Mouse (Mus musculus) stomach, embryonic 16.5 days (tissue): ENCODE data around the gene Nbl1. TPM values are rescaled to one million over a fixed set of nuclear protein-coding genes. Genes with fewer than 3 reads are reported as not detected.

Experiments used
- ATAC-seq: fragments of 200-750 bp; cut with Nextera tagmentation; 2 replicates; pipeline ENCODE4 v1.8.0; 2017; ENCODE audit warnings: moderate number of reproducible peaks, moderate TSS enrichment; ENCODE audit not compliant: insufficient read depth, low FRiP score
- H3K27ac ChIP-seq: fragments of 300-500 bp; sonication (generic); 2 replicates; pipeline ENCODE4 v1.5.1; 2014; ENCODE audit warnings: low read length
- H3K27me3 ChIP-seq: fragments of 300-500 bp; sonication (generic); 2 replicates; pipeline ENCODE4 v1.6.1; 2014; ENCODE audit warnings: low read length, control low read depth, mixed read lengths; ENCODE audit not compliant: control insufficient read depth, insufficient read depth
- H3K36me3 ChIP-seq: fragments of 300-500 bp; sonication (generic); 2 replicates; pipeline ENCODE4 v1.6.1; 2014; ENCODE audit warnings: low read length; ENCODE audit not compliant: control insufficient read depth, insufficient read depth
- H3K4me1 ChIP-seq: fragments of 300-500 bp; sonication (generic); 2 replicates; pipeline ENCODE4 v1.6.1; 2014; ENCODE audit warnings: low read length, control low read depth, mixed read lengths; ENCODE audit not compliant: control insufficient read depth, insufficient read depth
- H3K4me2 ChIP-seq: fragments of 300-500 bp; sonication (generic); 2 replicates; pipeline ENCODE4 v1.6.1; 2014; ENCODE audit warnings: low read depth, low read length, mixed read lengths
- H3K4me3 ChIP-seq: fragments of 300-500 bp; sonication (generic); replicated peaks from 2 replicates; pipeline ENCODE4 v1.5.1; 2014; ENCODE audit warnings: mild to moderate bottlenecking, low read length
- H3K9ac ChIP-seq: fragments of 300-500 bp; sonication (generic); 2 replicates; pipeline ENCODE4 v1.6.1; 2014; ENCODE audit warnings: low read length
- H3K9me3 ChIP-seq: fragments of 300-500 bp; sonication (generic); replicated peaks from 2 replicates; pipeline ENCODE4 v1.6.1; 2016; ENCODE audit warnings: low read length, control low read depth; ENCODE audit not compliant: control insufficient read depth
- WGBS: fragments of 180-500 bp; shearing (Covaris S2); extraction: QIAGEN DNeasy Blood & Tissue Kit; methylation state at CpG from one replicate; pipeline ENCODE4 v1.1.7; 2014; 5-methylcytosine and 5-hydroxymethylcytosine counted together
- polyA plus RNA-seq: library from polyadenylated mRNA; unstranded; fragments of >200 nt; fragmentation: Nextera tagmentation; extraction: Ambion mirVana; gene quantifications from 2 replicates; pipeline ENCODE4 v1.2.1, GENCODE M21; 2015

Gene Nbl1
- polyA plus RNA-seq, 1 experiment from 2014 or later, result 48.8 TPM

DNA sequence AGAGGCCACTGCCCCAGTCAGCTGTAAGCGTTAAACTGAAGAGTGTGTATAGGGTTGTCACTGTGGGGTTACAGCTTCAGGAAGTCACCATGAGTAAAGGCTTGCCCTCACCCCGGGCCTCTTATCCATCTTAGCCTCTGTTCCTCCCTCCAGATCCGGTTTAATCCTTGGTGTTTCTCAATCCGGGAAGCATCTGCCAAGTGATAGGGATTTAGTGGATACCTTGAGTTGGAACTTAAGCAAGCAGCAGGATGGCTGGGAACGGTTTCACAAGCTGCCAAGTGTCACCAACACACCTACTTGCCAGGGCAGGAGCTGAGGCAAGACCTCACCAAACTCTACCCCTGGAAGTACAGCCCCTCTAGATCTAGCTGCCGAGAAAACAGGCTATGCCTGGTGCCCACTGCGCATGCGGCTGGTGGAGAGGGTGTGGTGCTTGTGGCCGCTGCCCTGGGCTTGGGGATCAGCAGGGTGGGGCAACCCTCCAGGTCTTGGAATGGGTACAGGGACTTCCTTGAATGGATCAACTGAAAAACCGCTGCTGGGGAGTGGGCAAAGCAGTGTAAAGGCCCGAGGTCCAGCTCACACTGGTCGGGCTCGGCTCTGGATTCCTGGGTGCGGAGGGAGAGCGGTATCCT is 2.4 kb downstream of the Nbl1 start:
- no peak overlapping the region; the same call in 1 of the 2 replicates for H3K4me3 ChIP-seq
- H3K4me1 ChIP-seq, result peaks cover 14% of the 10 kb centered on the region
- peak overlapping the region; percentile 85; the same call in 1 of the 2 replicates for H3K4me2 ChIP-seq
- no peak overlapping the region for H3K27ac ChIP-seq
- no peaks in the 10 kb centered on the region for H3K36me3 ChIP-seq
- H3K27me3 ChIP-seq, result no peaks in the 10 kb centered on the region
- H3K9ac ChIP-seq, result 0 out of 2 replicates have a peak overlapping the region, but pooled peaks have one; percentile 7
- WGBS, result 57% methylated on average over 15 of the region's 15 CpGs
- no peak for ATAC-seq
- H3K9me3 ChIP-seq, result peaks cover 6% of the 10 kb centered on the region; the same call in 1 of the 2 replicates

DNA sequence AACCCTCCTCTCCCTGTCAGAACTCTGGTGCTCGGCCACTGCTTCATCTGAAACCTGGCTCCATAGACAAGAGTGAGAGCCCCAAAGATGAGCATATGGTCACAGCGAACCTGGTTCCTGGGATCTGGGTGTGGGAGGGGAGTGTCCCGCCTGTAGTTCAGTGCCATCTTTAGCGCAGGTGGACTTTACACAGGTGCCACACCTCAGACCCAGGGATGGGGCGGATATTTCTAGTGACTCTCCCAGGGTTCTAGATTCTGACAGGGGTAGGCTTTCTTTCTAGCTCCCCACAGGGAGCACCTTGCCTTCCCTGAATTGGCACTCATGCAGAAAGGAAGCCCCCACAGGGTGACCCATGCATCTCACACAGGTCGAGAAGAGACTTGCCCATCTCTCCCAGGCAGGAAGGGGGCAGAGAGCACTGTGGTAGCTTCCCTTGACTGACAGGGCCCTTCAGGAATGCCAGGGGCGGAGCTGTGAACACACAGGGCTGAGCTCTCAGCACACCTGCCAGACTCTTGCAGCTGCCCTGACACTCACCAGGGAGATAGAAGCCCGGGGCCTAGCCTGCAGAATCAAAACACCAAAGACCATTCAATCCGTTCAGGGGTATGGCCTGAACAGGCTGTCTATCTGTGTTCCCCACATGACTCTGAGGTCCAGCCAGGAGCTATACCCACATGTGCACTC is 3.7 kb downstream of the Nbl1 start:
- no peak overlapping the region for H3K4me2 ChIP-seq
- no peak overlapping the region for H3K4me3 ChIP-seq
- peaks cover 10% of the 10 kb centered on the region; the same call in 1 of the 2 replicates for H3K4me1 ChIP-seq
- no peaks in the 10 kb centered on the region for H3K36me3 ChIP-seq
- ATAC-seq, result no peak
- H3K27me3 ChIP-seq, result no peaks in the 10 kb centered on the region
- no peak overlapping the region for H3K9ac ChIP-seq
- no peak overlapping the region for H3K27ac ChIP-seq
- WGBS, result 53% methylated on average over 9 of the region's 9 CpGs
- no peaks in the 10 kb centered on the region for H3K9me3 ChIP-seq

DNA sequence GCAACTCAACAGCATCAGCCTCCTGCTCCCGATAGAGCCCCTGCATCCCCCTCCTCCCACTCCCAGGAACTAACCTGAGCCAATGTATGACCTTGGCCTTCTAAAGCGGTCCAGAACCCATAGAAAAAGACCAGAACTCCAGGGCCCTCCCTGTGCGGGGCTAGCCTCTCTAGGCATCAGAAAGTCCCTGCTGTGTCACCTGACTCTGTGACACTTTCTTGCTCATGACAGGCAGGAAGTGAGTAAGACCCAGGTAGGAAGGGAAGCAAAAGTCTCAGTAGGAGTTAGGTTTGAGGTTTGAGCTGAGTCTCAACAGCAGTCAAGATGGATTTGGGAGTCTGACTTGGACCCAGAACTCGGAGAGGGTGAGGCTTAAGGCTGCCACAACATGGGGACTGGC is 5.8 kb downstream of the Nbl1 start:
- Histone ChIP-seq H3K27ac (no peak overlapping the region), H3K4me2 (no peak overlapping the region), H3K4me1 (peaks cover 21% of the 10 kb centered on the region), H3K9me3 (no peaks in the 10 kb centered on the region), H3K36me3 (no peaks in the 10 kb centered on the region), H3K27me3 (no peaks in the 10 kb centered on the region), H3K4me3 (no peak overlapping the region), H3K9ac (no peak overlapping the region)
- no peak for ATAC-seq
- WGBS, result 77% methylated on average over 4 of the region's 4 CpGs

DNA sequence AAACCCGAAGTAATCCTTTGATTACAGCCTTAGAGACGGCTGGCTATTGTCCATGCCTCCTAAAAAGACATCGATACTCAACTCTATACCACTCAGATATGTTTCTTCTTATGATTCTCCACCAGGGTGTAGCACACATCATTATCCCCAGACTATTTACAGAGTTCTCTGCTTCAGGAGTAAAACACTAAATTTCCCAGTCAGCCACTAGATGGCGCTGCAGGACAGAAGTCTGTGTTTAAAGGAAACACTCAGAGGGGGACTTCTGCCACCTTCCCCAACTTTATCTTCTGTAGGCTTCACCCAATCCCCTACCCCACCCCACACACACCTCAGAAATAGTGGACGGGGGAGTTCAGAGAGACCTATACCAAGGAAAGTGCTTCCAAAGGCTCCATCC is 6.8 kb downstream of the Nbl1 start:
- no peak overlapping the region for H3K4me3 ChIP-seq
- H3K9ac ChIP-seq, result no peak overlapping the region
- H3K27me3 ChIP-seq, result no peaks in the 10 kb centered on the region
- peaks cover 20% of the 10 kb centered on the region for H3K4me1 ChIP-seq
- 10% methylated on average over 5 of the region's 5 CpGs for WGBS
- no peaks in the 10 kb centered on the region for H3K9me3 ChIP-seq
- no peak overlapping the region for H3K27ac ChIP-seq
- no peaks in the 10 kb centered on the region for H3K36me3 ChIP-seq
- no peak overlapping the region for H3K4me2 ChIP-seq
- peak; percentile 31; the same call in 1 of the 2 replicates for ATAC-seq

DNA sequence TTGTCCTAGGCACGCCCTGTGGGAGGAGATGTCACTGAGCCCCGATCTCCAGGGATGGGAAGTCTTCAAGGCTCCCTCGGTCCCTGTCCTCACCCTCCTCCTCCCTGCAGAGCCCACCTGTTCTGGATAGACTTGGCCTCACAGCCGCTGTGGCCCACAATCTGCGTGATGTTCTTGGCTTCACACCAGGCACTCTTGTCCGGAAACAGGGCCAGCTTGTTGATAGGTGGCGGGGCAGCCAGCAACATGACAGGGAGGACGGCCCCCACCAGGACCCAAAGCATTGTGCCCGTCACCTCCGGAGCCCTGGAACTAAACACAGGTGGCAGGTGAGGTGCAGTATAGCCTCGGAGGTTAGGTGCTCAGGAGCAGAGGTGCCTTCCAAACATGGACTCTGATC is 7.5 kb downstream of the Nbl1 start:
- Histone ChIP-seq H3K36me3 (no peaks in the 10 kb centered on the region), H3K9ac (no peak overlapping the region), H3K4me3 (no peak overlapping the region), H3K27me3 (no peaks in the 10 kb centered on the region), H3K4me2 (no peak overlapping the region), H3K4me1 (peaks cover 13% of the 10 kb centered on the region), H3K9me3 (no peaks in the 10 kb centered on the region), H3K27ac (no peak overlapping the region)
- WGBS, result 77% methylated on average over 11 of the region's 11 CpGs
- ATAC-seq, result no peak

DNA sequence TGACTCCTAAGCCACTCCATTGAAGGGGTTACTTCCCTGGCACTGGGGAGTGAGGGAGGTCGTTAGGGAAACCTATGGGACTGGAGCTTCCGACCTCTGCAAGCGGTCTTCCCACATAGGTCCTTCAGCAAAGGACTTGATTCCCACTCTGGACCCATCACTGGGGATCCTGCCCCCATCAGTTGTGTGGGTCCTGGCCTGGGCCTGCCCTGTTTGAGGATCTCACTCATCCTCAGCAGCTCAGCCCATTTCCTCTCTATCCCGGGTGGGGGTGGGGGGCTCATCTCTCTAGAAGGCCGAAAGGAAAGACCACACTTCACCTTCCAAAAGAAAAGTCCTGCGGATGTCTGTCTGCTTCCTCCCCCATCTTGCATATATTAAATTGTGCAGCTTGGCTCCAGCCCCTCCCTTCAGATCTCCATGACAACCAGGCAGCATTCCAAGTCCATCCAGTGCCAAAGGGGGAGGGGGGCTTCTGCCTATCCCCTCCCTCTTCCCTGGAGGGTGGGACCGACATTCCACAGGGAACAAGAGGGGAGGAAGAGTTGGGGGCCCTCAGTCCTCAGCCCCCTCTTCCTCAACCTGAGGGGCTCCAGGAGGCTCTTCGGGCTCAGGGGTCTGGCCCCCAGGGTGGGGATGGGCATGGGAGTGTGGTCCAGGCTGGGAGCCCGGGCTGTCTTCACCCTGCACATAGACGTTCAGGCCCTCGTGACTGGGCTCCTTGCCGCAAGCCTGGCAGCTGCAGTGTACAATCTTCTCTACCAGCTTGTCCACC is 9.8 kb downstream of the Nbl1 start:
- Histone ChIP-seq H3K9me3 (no peaks in the 10 kb centered on the region), H3K9ac (peak overlapping the region; percentile 35; the same call in 1 of the 2 replicates), H3K36me3 (no peaks in the 10 kb centered on the region), H3K4me2 (no peak overlapping the region), H3K4me3 (no peak overlapping the region), H3K27ac (no peak overlapping the region), H3K27me3 (no peaks in the 10 kb centered on the region), H3K4me1 (peaks cover 11% of the 10 kb centered on the region)
- WGBS, result 25% methylated on average over 12 of the region's 12 CpGs
- peak; percentile 11; the same call in 1 of the 2 replicates for ATAC-seq

DNA sequence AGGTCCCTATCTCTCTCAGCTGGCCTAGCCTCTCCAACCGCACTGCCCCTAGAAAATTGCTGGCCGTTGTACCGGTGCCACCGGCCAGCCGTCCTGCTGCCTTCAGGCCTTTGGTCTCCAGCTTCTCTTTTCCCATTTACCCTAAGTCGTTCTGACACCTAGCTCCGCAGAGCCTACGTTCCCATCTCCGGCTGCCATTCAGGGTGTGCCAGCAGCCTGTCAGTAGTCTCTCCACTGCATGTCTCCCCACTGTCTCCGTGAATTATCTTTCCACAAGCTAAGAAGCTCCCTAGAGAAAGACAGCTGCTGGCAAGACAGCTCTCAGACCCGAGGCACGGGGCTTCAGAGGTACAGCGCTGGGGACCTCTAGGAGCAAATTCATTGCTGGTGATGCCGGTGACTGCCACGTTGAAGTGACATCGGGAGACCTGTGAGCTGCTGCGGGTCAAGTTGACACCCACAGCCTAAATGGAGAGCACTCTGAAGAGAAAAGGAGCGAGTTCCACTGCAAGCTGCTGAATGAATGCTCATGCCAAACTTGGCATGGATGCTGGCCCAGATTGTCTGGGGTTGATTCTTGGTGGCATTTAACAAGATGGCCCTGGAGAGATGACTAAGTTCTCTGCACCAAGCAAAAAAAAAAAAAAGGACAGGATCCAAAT is 11.4 kb downstream of the Nbl1 start:
- Histone ChIP-seq H3K4me1 (peaks cover 11% of the 10 kb centered on the region), H3K4me3 (no peak overlapping the region), H3K36me3 (no peaks in the 10 kb centered on the region), H3K9me3 (no peaks in the 10 kb centered on the region), H3K27me3 (peaks cover 5% of the 10 kb centered on the region), H3K9ac (no peak overlapping the region), H3K27ac (no peak overlapping the region), H3K4me2 (no peak overlapping the region)
- 77% methylated on average over 18 of the region's 18 CpGs for WGBS
- no peak for ATAC-seq

DNA sequence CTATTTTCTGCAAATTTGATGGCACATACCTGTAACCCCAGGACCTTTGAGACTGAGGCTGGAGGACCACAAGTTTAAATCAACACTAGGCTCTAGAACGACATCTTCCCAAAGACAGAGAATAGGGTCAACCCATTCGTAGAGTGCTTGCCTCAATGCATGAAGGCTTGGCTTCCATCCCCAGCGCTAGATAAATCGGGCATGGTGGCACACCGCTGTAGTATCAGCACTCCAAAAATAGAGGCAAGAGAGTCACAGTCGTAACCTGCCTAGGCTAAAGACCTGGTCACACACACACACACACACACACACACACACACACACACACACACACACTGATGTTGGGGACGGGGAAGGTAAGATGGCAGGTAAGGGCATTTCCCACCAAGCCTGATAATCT is 12.5 kb downstream of the Nbl1 start:
- 91% methylated on average over 7 of the region's 7 CpGs for WGBS
- no peak for ATAC-seq
- no peak overlapping the region for H3K4me3 ChIP-seq
- H3K4me1 ChIP-seq, result peaks cover 14% of the 10 kb centered on the region
- H3K36me3 ChIP-seq, result no peaks in the 10 kb centered on the region
- H3K4me2 ChIP-seq, result no peak overlapping the region
- no peak overlapping the region for H3K9ac ChIP-seq
- no peaks in the 10 kb centered on the region for H3K9me3 ChIP-seq
- H3K27me3 ChIP-seq, result peaks cover 17% of the 10 kb centered on the region
- H3K27ac ChIP-seq, result no peak overlapping the region
